Mouse (Mus musculus) lung, embryonic 16.5 days (tissue): ENCODE measurements around the gene Ncoa5. TPM values are rescaled to one million over a fixed set of nuclear protein-coding genes. Genes with fewer than 3 reads are reported as not detected.

ENCODE experiments used
- ATAC-seq: fragments of 200-750 bp; cut with Nextera tagmentation; 2 replicates; pipeline ENCODE4 v1.8.0; 2017; ENCODE audit warnings: low read depth, mild to moderate bottlenecking, moderate library complexity
- H3K27ac ChIP-seq: fragments of 300-500 bp; sonication (generic); 2 replicates; pipeline ENCODE4 v1.5.1; 2014; ENCODE audit warnings: mild to moderate bottlenecking, control low read depth, low read length
- H3K27me3 ChIP-seq: fragments of 300-500 bp; sonication (generic); 2 replicates; pipeline ENCODE4 v1.6.1; 2014; ENCODE audit warnings: low read depth, low read length, mixed read lengths; ENCODE audit not compliant: control insufficient read depth, insufficient read depth
- H3K36me3 ChIP-seq: fragments of 300-500 bp; sonication (generic); 2 replicates; pipeline ENCODE4 v1.6.1; 2014; ENCODE audit warnings: low read length; ENCODE audit not compliant: control insufficient read depth, insufficient read depth
- H3K4me1 ChIP-seq: fragments of 300-500 bp; sonication (generic); replicated peaks from 2 replicates; pipeline ENCODE4 v1.6.1; 2014; ENCODE audit warnings: low read length, mixed read lengths; ENCODE audit not compliant: control insufficient read depth, insufficient read depth
- H3K4me2 ChIP-seq: fragments of 300-500 bp; sonication (generic); 2 replicates; pipeline ENCODE4 v1.6.1; 2014; ENCODE audit warnings: low read depth, low read length, control low read depth
- H3K4me3 ChIP-seq: fragments of 300-500 bp; sonication (generic); 2 replicates; pipeline ENCODE4 v1.5.1; 2014; ENCODE audit warnings: mild to moderate bottlenecking, low read length, control low read depth
- H3K9ac ChIP-seq: fragments of 300-500 bp; sonication (generic); 2 replicates; pipeline ENCODE4 v1.6.1; 2014; ENCODE audit warnings: low read length, control low read depth
- H3K9me3 ChIP-seq: fragments of 300-500 bp; sonication (generic); 2 replicates; pipeline ENCODE4 v1.6.1; 2016; ENCODE audit warnings: low read length; ENCODE audit not compliant: control insufficient read depth
- WGBS: fragments of 180-500 bp; shearing (Covaris S2); extraction: QIAGEN DNeasy Blood & Tissue Kit; methylation state at CpG from one replicate; pipeline ENCODE4 v1.1.7; 2014; 5-methylcytosine and 5-hydroxymethylcytosine counted together
- polyA plus RNA-seq: library from polyadenylated mRNA; unstranded; fragments of >200 nt; fragmentation: Nextera tagmentation; extraction: Ambion mirVana; gene quantifications from 2 replicates; pipeline ENCODE4 v1.2.1, GENCODE M21; 2015

Ncoa5 gene
- polyA plus RNA-seq, 1 experiment from 2014 or later: 64.3 TPM

DNA sequence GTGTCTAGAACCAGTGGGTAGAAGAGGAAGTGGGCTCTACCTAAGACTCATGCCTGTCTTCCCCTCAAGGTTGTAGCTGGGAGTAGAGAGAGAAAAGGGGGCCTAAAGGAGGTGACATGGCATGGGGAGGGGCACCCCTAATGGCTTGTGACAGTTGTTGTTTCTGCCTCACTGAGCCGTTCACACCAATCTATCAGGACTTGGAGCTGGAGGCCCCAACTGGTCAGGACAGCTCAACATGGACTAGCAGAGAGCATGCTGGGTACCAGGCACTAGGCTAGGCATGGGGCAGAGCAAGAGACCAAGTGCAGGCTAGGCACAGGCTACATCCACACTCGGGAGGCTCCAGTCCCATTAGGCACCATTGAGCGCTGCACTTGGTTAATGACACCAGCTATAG, 43.6 kb downstream of the Ncoa5 start:
- H3K4me3 ChIP-seq: no peak overlapping the region
- 60% methylated on average over 3 of the region's 3 CpGs for WGBS
- H3K9me3 ChIP-seq: no peaks in the 10 kb centered on the region
- no peak for ATAC-seq
- H3K27me3 ChIP-seq: peaks cover 4% of the 10 kb centered on the region; the same call in 1 of the 2 replicates
- H3K9ac ChIP-seq: no peak overlapping the region
- H3K4me2 ChIP-seq: no peak overlapping the region
- no peaks in the 10 kb centered on the region for H3K36me3 ChIP-seq
- H3K4me1 ChIP-seq: no peaks in the 10 kb centered on the region
- H3K27ac ChIP-seq: no peak overlapping the region

DNA sequence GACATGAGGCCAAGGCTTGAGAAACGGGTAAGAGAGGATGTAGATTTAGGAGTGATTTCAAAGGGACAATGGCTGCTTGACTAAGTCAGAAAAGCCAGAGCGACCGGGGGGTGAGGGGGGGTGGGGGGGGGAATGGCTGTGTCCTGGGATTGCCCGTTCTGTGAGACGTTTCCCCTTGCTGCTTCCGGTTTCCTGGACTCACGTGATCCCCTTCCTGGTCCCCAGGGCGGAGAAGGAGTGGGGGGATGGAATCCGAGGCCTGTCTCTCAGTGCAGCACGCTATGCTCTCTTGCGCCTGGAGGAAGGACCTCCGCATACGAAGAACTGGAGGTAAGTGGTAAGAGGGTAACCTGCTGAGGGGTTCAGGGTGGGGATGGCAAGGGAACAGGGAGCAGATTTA, 45.9 kb downstream of the Ncoa5 start:
- no peaks in the 10 kb centered on the region for H3K27me3 ChIP-seq
- no peaks in the 10 kb centered on the region for H3K4me1 ChIP-seq
- H3K9me3 ChIP-seq: no peaks in the 10 kb centered on the region
- no peaks in the 10 kb centered on the region for H3K36me3 ChIP-seq
- H3K4me3 ChIP-seq: no peak overlapping the region
- peak; percentile 44; the same call in 1 of the 2 replicates for ATAC-seq
- 42% methylated on average over 13 of the region's 13 CpGs for WGBS
- no peak overlapping the region for H3K27ac ChIP-seq
- H3K9ac ChIP-seq: no peak overlapping the region
- H3K4me2 ChIP-seq: no peak overlapping the region

DNA sequence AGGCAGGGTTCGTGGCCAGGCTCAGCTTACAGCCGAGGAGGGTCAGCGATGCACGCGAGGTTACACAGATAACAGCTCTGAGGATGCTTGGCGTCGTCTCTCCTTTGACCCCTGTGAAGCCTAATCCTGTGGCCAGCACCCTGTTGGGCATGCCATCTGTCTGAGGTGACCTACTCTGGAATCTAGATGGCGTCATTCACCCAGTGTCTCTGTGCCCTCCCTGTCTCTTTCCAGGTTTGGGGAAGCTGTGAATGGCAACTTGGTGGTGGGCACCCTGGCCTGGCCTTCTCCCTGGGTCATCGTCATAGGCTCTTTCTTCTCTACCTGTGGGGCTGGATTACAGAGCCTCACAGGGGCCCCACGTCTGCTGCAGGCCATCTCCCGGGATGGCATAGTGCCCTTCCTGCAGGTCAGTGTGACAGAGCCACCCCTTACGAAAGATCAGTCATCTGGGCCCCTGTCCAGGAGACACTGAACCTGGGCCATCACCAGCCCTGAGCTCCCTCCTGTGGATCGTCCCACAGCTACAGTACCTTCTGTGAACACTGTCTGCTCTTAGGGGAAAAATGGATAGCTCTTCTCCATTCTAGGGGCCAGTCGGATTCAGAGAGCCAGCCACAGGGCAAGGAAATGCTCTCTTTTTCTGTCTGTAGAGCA, 48.2 kb downstream of the Ncoa5 start:
- Histone ChIP-seq H3K36me3 (no peaks in the 10 kb centered on the region), H3K9ac (no peak overlapping the region), H3K4me3 (no peak overlapping the region), H3K4me1 (no peaks in the 10 kb centered on the region), H3K27me3 (no peaks in the 10 kb centered on the region), H3K27ac (no peak overlapping the region), H3K9me3 (no peaks in the 10 kb centered on the region), H3K4me2 (no peak overlapping the region)
- ATAC-seq: no peak
- 57% methylated on average over 14 of the region's 14 CpGs for whole genome bisulfite sequencing

- Histone ChIP-seq H3K9ac (no peak overlapping the region), H3K27me3 (no peaks in the 10 kb centered on the region), H3K4me1 (no peaks in the 10 kb centered on the region), H3K36me3 (no peaks in the 10 kb centered on the region), H3K9me3 (no peaks in the 10 kb centered on the region), H3K4me3 (no peak overlapping the region), H3K27ac (no peak overlapping the region), H3K4me2 (no peak overlapping the region)
- no peak for ATAC-seq
- WGBS: 65% methylated on average over 6 of the region's 6 CpGs
Observed at GRCm38 (mm10) chr2:164985962-164986361, 48.7 kb downstream of the Ncoa5 start.

DNA sequence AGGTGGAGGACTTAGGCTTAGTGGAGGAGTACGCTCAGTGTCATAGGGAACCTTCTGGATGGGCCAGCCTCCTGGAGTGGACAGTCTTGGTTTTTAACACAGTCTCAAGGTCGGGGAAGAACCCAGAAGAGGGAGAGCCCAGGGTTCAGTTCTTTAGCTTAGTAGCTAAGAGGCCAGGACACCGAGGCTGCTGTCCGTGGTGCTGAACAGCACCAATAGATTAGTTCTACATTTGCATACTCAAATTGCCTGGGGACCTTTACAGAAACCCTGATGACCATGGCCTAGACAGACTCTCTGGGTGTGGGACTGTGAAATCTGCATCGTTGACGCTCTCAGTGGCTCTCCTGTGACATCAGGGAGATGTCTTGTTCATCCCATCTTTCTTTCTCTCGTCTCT, 54.9 kb downstream of the Ncoa5 start:
- Histone ChIP-seq H3K27me3 (no peaks in the 10 kb centered on the region), H3K9me3 (no peaks in the 10 kb centered on the region), H3K9ac (no peak overlapping the region), H3K4me2 (no peak overlapping the region), H3K4me3 (no peak overlapping the region), H3K36me3 (no peaks in the 10 kb centered on the region), H3K27ac (no peak overlapping the region), H3K4me1 (no peaks in the 10 kb centered on the region)
- ATAC-seq: no peak
- WGBS: 20% methylated on average over 7 of the region's 7 CpGs

DNA sequence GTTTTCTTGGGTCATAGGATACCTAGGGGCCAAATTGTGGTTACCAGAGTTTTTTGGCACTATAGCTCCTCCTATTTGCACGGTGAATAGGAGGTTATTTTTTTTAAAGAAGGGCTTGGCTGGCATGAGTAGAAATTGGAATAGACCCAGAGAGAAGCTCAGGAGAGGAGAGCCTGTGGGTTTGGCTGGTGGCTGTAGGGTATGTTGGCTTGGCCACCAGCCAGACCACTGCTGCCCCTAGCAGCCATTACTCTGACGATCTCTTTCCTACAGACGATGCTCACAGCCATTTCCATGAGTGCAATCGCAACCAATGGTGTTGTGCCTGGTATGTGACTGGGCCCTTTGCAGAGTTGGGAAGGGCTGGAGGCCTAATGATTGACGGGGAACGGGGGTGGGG, 59.1 kb downstream of the Ncoa5 start:
- ATAC-seq: no peak
- peaks cover 20% of the 10 kb centered on the region for H3K27me3 ChIP-seq
- no peak overlapping the region for H3K27ac ChIP-seq
- H3K4me2 ChIP-seq: no peak overlapping the region
- H3K9ac ChIP-seq: no peak overlapping the region
- no peaks in the 10 kb centered on the region for H3K9me3 ChIP-seq
- WGBS: 82% methylated on average over 6 of the region's 6 CpGs
- no peaks in the 10 kb centered on the region for H3K36me3 ChIP-seq
- H3K4me3 ChIP-seq: no peak overlapping the region
- H3K4me1 ChIP-seq: no peaks in the 10 kb centered on the region

GRCm38 (mm10) chr2:164972646-164973045, 62.0 kb downstream of the Ncoa5 start:
- 48% methylated on average over 5 of the region's 5 CpGs for WGBS
- Histone ChIP-seq H3K27me3 (peaks cover 49% of the 10 kb centered on the region), H3K9me3 (no peaks in the 10 kb centered on the region), H3K27ac (no peak overlapping the region), H3K36me3 (no peaks in the 10 kb centered on the region), H3K9ac (no peak overlapping the region), H3K4me3 (no peak overlapping the region), H3K4me1 (no peaks in the 10 kb centered on the region), H3K4me2 (no peak overlapping the region)
- no peak for ATAC-seq

- H3K27me3 ChIP-seq: peaks cover 61% of the 10 kb centered on the region
- WGBS: under 1% methylated on average over 35 of the region's 42 CpGs
- H3K9ac ChIP-seq: no peak overlapping the region
- peak; percentile 31; the same call in 1 of the 2 replicates for ATAC-seq
- no peak overlapping the region for H3K27ac ChIP-seq
- H3K4me2 ChIP-seq: no peak overlapping the region
- H3K36me3 ChIP-seq: no peaks in the 10 kb centered on the region
- no peaks in the 10 kb centered on the region for H3K4me1 ChIP-seq
- no peak overlapping the region for H3K4me3 ChIP-seq
- no peaks in the 10 kb centered on the region for H3K9me3 ChIP-seq
Observed at GRCm38 (mm10) chr2:164970631-164971196, 64.0 kb downstream of the Ncoa5 start.

DNA sequence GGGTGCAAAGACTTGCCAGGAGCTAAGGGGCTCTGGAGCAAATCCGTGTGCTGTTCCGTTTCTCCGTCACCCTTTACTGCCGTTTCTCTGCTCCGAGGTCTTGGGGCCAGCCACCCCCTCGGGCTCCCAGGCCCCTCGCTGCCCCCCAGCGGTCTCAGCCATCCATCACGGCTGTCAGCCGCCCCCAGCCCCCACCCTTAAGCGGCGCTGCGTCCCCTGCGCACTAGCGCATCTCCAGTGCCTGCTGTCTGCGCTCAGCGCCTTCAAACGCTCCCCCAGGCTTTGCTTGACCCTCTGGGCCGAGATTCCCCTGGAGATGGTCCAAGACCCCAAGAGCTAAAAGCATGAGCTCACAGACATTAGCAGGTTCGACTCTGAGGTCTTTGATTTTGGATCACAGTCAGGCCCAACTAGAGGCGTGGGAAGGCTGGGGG, 65.3 kb downstream of the Ncoa5 start:
- Histone ChIP-seq H3K4me3 (no peak overlapping the region), H3K36me3 (no peaks in the 10 kb centered on the region), H3K4me1 (no peaks in the 10 kb centered on the region), H3K27ac (no peak overlapping the region), H3K27me3 (peaks cover 61% of the 10 kb centered on the region), H3K4me2 (no peak overlapping the region), H3K9ac (no peak overlapping the region), H3K9me3 (no peaks in the 10 kb centered on the region)
- no peak for ATAC-seq
- WGBS: 4% methylated on average over 21 of the region's 21 CpGs
